Mouse (Mus musculus) hindbrain, postnatal 0 days (tissue): ENCODE data around the gene Znrf1. TPM values are rescaled to one million over a fixed set of nuclear protein-coding genes. Genes with fewer than 3 reads are reported as not detected.

Source experiments
- ATAC-seq: fragments of 200-750 bp; cut with Nextera tagmentation; 2 replicates; pipeline ENCODE4 v1.8.0; 2017; ENCODE audit warnings: mild to moderate bottlenecking, moderate TSS enrichment, moderate library complexity
- DNase-seq: peaks from one replicate; pipeline ENCODE4 v3.0.0-alpha.2; 2015; ENCODE audit warnings: low spot score
- H3K27ac ChIP-seq: fragments of 300-500 bp; sonication (generic); 2 replicates; pipeline ENCODE4 v1.5.1; 2014; ENCODE audit warnings: mild to moderate bottlenecking
- H3K27me3 ChIP-seq: fragments of 300-500 bp; sonication (generic); 2 replicates; pipeline ENCODE4 v1.6.1; 2014; ENCODE audit warnings: low read length, mixed read lengths; ENCODE audit not compliant: insufficient read depth
- H3K36me3 ChIP-seq: fragments of 300-500 bp; sonication (generic); 2 replicates; pipeline ENCODE4 v1.6.1; 2014; ENCODE audit warnings: low read length, mixed read lengths; ENCODE audit not compliant: insufficient read depth
- H3K4me1 ChIP-seq: fragments of 300-500 bp; sonication (generic); 2 replicates; pipeline ENCODE4 v1.6.1; 2014; ENCODE audit warnings: antibody characterized with exemption, low read length, mixed read lengths; ENCODE audit not compliant: insufficient read depth
- H3K4me2 ChIP-seq: fragments of 300-500 bp; sonication (generic); 2 replicates; pipeline ENCODE4 v1.6.1; 2014; ENCODE audit warnings: low read depth, mild to moderate bottlenecking, low read length, moderate library complexity, mixed read lengths
- H3K4me3 ChIP-seq: fragments of 300-500 bp; sonication (generic); 2 replicates; pipeline ENCODE4 v1.5.1; 2014; ENCODE audit warnings: low read length
- H3K9ac ChIP-seq: fragments of 300-500 bp; sonication (generic); replicated peaks from 2 replicates; pipeline ENCODE4 v1.6.1; 2014; ENCODE audit warnings: mild to moderate bottlenecking, low read length, moderate library complexity, mixed read lengths
- H3K9me3 ChIP-seq: fragments of 300-500 bp; sonication (generic); 2 replicates; pipeline ENCODE4 v1.6.1; 2016; ENCODE audit warnings: low read length, mixed read lengths
- CTCF ChIP-seq: IDR thresholded peaks from 2 replicates; pipeline ENCODE4 v1.5.1; 2016; ENCODE audit warnings: antibody characterized with exemption, control low read depth, low read depth
- WGBS: fragments of 180-500 bp; shearing (Covaris S2); extraction: QIAGEN DNeasy Blood & Tissue Kit; methylation state at CpG from one replicate; pipeline ENCODE4 v1.1.7; 2014; 5-methylcytosine and 5-hydroxymethylcytosine counted together
- polyA plus RNA-seq: library from polyadenylated mRNA; unstranded; fragments of >200 nt; fragmentation: Nextera tagmentation; extraction: Ambion mirVana; gene quantifications from 2 replicates; pipeline ENCODE4 v1.2.1, GENCODE M21; 2015
- total RNA-seq: library from RNA; depleted of rRNA; stranded (reverse); fragments of >200 nt; gene quantifications from 2 replicates; pipeline ENCODE4 v1.2.3, GENCODE M21; 2014

Znrf1 gene
- total and polyA plus RNA-seq, 2 experiments from 2014 or later = 76.1 to 194 TPM

DNA sequence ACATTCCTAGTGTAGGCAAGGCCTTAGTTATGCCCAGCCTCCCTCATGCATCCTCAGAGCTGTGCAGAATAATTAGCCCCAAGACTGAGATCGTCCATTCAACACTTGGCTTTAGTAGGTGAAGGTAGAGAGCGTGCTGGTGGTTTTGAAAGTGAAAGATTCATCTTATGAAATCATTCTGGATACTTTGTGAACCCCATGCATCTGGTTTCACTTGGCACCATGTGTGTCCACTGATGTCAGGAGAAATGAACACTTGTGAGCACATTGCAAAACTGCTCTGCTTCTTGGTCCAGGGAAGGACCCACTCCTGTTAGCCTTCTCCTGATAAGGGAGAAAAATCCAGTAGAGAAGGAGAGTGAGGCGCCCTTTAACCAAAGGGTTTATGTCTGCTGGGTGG, 49.0 kb downstream of the Znrf1 start:
- H3K36me3 ChIP-seq = no peaks in the 10 kb centered on the region
- DNase-seq = no peak
- no peak overlapping the region for H3K4me2 ChIP-seq
- H3K4me1 ChIP-seq = no peaks in the 10 kb centered on the region
- no peak for ATAC-seq
- 89% methylated on average over 3 of the region's 3 CpGs for WGBS
- no peak overlapping the region for H3K4me3 ChIP-seq
- H3K9me3 ChIP-seq = no peaks in the 10 kb centered on the region
- no peaks in the 10 kb centered on the region for H3K27me3 ChIP-seq
- no peak for TF ChIP-seq CTCF
- no peak overlapping the region for H3K9ac ChIP-seq
- H3K27ac ChIP-seq = no peak overlapping the region

DNA sequence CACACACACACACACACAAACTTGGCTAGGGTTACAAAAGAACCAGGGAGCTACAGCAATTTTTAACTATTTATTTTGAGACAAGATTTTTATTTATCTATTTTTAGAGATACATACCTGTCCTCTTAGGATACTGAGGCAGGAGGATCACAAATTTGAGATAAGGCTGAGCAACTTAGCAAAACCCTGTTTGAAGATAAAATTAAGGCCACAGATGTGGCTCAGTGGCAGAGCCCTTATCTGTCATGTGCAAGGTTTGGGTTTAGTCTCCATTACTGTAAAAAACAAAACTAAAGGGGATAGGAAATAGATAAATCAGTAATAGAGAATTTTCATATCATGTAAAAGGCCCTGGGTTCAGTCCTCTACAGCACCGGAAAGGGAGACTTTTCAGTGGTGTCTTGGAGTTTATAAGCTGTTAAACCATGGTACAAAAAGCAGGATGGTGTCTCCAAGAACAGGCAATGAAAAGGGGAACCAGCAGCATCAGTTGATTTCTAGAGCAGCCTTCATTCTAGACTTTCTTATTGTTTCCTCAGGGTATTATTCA, 51.7 kb downstream of the Znrf1 start:
- Histone ChIP-seq H3K4me1 (no peaks in the 10 kb centered on the region), H3K9ac (no peak overlapping the region), H3K4me2 (no peak overlapping the region), H3K36me3 (no peaks in the 10 kb centered on the region), H3K9me3 (no peaks in the 10 kb centered on the region), H3K27me3 (no peaks in the 10 kb centered on the region), H3K27ac (no peak overlapping the region), H3K4me3 (no peak overlapping the region)
- TF ChIP-seq CTCF = no peak
- DNase-seq (no peak), ATAC-seq (no peak)
- WGBS = 95% methylated on average over 1 of the region's 1 CpGs

DNA sequence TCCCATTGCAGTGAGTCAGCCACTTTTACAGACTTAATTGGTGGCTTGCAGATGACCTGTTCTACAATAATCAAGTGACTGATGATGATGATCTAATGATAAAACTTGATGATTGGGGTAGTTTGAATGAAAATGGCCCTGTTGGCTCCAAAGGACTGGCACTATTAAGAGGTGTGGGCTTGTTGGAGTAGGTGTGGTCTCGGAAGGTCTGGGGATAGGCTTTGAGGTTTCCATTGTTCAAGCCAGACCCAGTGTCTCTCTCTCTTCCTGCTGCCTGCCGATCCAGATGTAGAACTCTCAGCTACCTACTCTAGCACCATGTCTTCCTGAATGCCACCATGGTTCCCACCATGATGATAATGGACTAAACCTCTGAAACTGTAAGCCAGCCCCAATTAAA, 52.4 kb downstream of the Znrf1 start:
- Histone ChIP-seq H3K9me3 (no peaks in the 10 kb centered on the region), H3K4me1 (no peaks in the 10 kb centered on the region), H3K27me3 (no peaks in the 10 kb centered on the region), H3K4me2 (no peak overlapping the region), H3K36me3 (no peaks in the 10 kb centered on the region), H3K27ac (no peak overlapping the region), H3K4me3 (no peak overlapping the region), H3K9ac (no peak overlapping the region)
- no peak for ATAC-seq
- DNase-seq = no peak
- WGBS = 90% methylated on average over 2 of the region's 2 CpGs
- no peak for TF ChIP-seq CTCF

DNA sequence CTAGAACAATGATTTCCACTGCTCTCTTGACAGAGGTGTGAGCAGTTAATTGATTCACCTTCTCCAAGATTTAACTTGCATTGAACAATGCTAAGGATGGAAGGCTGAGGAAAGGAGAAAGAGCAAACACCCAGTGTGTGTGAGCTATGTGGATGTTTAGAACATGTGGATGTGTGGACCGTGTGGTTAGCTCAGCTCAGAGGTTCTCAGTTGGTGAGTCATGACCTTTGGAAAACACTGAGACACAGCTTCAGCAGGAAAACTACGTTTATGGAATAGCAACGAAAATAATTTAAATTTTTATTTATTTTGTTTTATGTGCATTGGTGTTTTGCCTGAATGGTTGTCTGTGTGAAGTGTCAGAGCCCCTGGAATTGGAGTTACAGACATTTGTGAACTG, 54.3 kb downstream of the Znrf1 start:
- no peak for DNase-seq
- H3K4me1 ChIP-seq = 0 out of 2 replicates have a peak, but pooled peaks cover 7% of the 10 kb centered on the region
- H3K9me3 ChIP-seq = no peaks in the 10 kb centered on the region
- no peak overlapping the region for H3K9ac ChIP-seq
- H3K4me2 ChIP-seq = no peak overlapping the region
- TF ChIP-seq CTCF = no peak
- H3K27me3 ChIP-seq = no peaks in the 10 kb centered on the region
- 87% methylated on average over 3 of the region's 3 CpGs for WGBS
- H3K27ac ChIP-seq = no peak overlapping the region
- no peaks in the 10 kb centered on the region for H3K36me3 ChIP-seq
- H3K4me3 ChIP-seq = no peak overlapping the region
- no peak for ATAC-seq

DNA sequence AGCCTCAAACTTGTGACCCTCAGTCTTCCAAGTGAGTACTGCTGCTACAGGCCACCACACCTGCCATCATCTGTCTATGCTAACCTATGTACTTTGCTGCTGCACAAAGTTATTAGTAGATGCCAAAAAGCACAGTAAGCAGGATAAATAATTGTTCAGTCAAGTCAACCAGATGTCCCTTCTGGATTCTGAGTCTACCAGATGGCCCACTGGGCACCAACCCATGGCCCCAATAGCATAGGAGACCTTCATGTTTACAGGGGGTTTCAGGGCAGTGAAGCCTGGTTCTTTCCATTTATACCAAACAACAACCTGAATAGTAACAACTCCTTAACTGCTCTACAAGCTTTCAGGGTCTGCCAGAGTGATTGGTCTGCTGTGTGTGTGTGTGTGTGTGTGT, 55.3 kb downstream of the Znrf1 start:
- Histone ChIP-seq H3K4me2 (no peak overlapping the region), H3K4me3 (no peak overlapping the region), H3K9me3 (no peaks in the 10 kb centered on the region), H3K27me3 (no peaks in the 10 kb centered on the region), H3K36me3 (no peaks in the 10 kb centered on the region), H3K4me1 (0 out of 2 replicates have a peak, but pooled peaks cover 13% of the 10 kb centered on the region), H3K27ac (no peak overlapping the region), H3K9ac (no peak overlapping the region)
- no peak for DNase-seq
- TF ChIP-seq CTCF = no peak
- ATAC-seq = no peak

DNA sequence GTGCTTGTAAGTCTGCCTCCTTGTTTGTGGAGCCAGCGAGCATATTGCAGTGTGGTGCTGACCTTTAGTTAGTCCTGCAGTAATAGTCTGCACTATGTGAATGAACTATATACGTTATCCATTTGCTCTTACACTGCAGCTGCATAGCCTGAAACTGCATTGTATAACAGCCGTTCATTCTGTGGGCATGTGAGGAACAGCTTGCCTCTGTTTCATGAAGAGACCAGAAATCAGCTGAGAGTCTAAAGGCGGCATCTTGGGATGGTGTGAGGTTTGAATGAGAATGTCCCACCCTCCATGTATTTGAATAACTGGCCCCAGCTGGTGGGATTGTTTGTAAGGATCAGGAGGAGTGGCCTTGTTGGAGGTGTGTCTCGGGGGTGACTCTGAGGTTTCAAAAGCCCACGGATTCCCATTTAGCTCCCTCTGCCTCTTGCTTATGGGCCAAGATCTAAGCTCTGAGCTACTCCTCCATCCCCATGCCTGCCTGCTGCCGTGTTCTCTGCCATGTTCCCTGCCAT, 56.6 kb downstream of the Znrf1 start:
- WGBS = 64% methylated on average over 7 of the region's 7 CpGs
- H3K27me3 ChIP-seq = no peaks in the 10 kb centered on the region
- DNase-seq (no peak), ATAC-seq (no peak)
- no peak overlapping the region for H3K9ac ChIP-seq
- no peak overlapping the region for H3K27ac ChIP-seq
- no peaks in the 10 kb centered on the region for H3K9me3 ChIP-seq
- no peak for TF ChIP-seq CTCF
- H3K4me2 ChIP-seq = no peak overlapping the region
- 0 out of 2 replicates have a peak, but pooled peaks cover 13% of the 10 kb centered on the region for H3K4me1 ChIP-seq
- no peak overlapping the region for H3K4me3 ChIP-seq
- H3K36me3 ChIP-seq = no peaks in the 10 kb centered on the region

DNA sequence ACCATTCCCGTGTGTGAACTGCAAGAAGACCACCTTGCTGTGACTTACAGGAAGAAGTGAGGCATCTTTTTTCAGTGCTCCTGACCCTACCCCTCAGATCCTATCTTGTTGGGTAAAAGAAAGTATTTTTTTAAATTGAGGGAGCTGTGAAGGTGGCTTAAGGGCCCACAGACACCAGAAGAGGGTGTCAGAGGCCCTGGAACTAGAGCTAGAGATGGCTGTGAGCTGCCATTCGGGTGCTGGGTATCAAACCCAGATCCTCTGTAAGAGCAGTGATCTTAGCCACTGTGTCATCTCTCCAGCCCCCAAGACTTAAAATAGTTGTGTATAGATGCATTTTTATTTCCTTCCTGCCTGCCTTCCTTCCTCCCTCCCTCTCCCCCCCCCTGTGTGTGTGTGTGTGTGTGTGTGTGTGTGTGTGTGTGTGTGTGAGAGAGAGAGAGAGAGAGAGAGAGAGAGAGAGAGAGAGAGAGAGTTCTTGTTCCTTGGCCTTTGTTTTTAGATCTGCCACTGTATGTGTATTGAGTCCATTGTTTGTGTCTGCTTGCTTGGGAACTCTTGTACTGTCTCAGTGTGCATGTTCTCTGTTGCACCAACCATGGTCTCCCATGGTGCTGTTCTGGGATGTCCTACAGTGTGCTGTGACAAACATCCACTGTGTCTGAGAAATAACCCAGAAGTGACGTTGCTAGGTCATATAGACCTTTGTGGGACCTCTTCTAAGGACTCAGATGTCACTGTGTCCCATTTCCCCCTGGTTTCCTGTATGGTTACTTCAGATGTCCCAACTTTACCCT, 58.3 kb downstream of the Znrf1 start:
- H3K4me3 ChIP-seq = no peak overlapping the region
- no peak for TF ChIP-seq CTCF
- H3K9ac ChIP-seq = no peak overlapping the region
- DNase-seq (no peak), ATAC-seq (no peak)
- 66% methylated on average over 3 of the region's 3 CpGs for WGBS
- H3K27ac ChIP-seq = no peak overlapping the region
- no peaks in the 10 kb centered on the region for H3K9me3 ChIP-seq
- H3K36me3 ChIP-seq = no peaks in the 10 kb centered on the region
- H3K4me2 ChIP-seq = no peak overlapping the region
- H3K4me1 ChIP-seq = 0 out of 2 replicates have a peak, but pooled peaks cover 13% of the 10 kb centered on the region
- H3K27me3 ChIP-seq = no peaks in the 10 kb centered on the region
